Mouse (Mus musculus) ES-Bruce4 (cell line): ENCODE results near the gene Gfer. TPM values are rescaled to one million over a fixed set of nuclear protein-coding genes. Genes with fewer than 3 reads are reported as not detected.

Experiments
- H3K27ac ChIP-seq: 2 replicates; pipeline ENCODE4 v1.5.1; 2012; ENCODE audit warnings: low read length, inconsistent platforms; ENCODE audit not compliant: insufficient read depth
- H3K27me3 ChIP-seq: 2 replicates; pipeline ENCODE4 v1.6.1; 2012; ENCODE audit warnings: mild to moderate bottlenecking, low read length, inconsistent platforms; ENCODE audit not compliant: control insufficient read depth, poor library complexity, insufficient read depth, severe bottlenecking
- H3K36me3 ChIP-seq: 2 replicates; pipeline ENCODE4 v1.6.1; 2012; ENCODE audit warnings: inconsistent platforms, mild to moderate bottlenecking, low read length, moderate library complexity; ENCODE audit not compliant: control insufficient read depth, poor library complexity, insufficient read depth, severe bottlenecking
- H3K4me1 ChIP-seq: one replicate; pipeline ENCODE4 v1.8.1; 2011; ENCODE audit warnings: low read length; ENCODE audit not compliant: control insufficient read depth, insufficient read depth
- H3K4me3 ChIP-seq: 2 replicates; pipeline ENCODE4 v1.5.1; 2011; ENCODE audit warnings: low read depth, mild to moderate bottlenecking, low read length
- H3K9ac ChIP-seq: 2 replicates; pipeline ENCODE4 v1.6.1; 2012; ENCODE audit warnings: low read depth, mild to moderate bottlenecking, inconsistent platforms; ENCODE audit not compliant: poor library complexity, severe bottlenecking
- H3K9me3 ChIP-seq: replicated peaks from 2 replicates; pipeline ENCODE4 v1.6.1; 2012; ENCODE audit warnings: mild to moderate bottlenecking, low read length, inconsistent platforms; ENCODE audit not compliant: control insufficient read depth, poor library complexity, insufficient read depth, severe bottlenecking
- CTCF ChIP-seq: IDR thresholded peaks from one replicate; pipeline ENCODE4 v1.8.1; 2011; ENCODE audit warnings: low read depth, low read length
- EP300 ChIP-seq: IDR thresholded peaks from 2 replicates; pipeline ENCODE4 v1.6.1; 2011; ENCODE audit warnings: low read depth, low read length; ENCODE audit not compliant: insufficient read depth
- POLR2A ChIP-seq: IDR thresholded peaks from one replicate; pipeline ENCODE4 v1.8.1; 2011; ENCODE audit warnings: low read length; ENCODE audit not compliant: insufficient read depth
- polyA plus RNA-seq: library from polyadenylated mRNA; stranded (reverse); fragments of >200 nt; gene quantifications from 2 replicates; pipeline ENCODE4 v1.2.4, GENCODE M21; 2011; ENCODE audit warnings: low read depth; ENCODE audit not compliant: missing spikeins, insufficient read depth, insufficient read length

Gene Gfer
- polyA plus RNA-seq, 1 experiment = 79.6 TPM

GRCm38 (mm10) chr17:24650070-24650616, 45.8 kb downstream of the Gfer start, which contains the start of gene Slc9a3r2:
Gene Slc9a3r2, minus strand, starts transcription at chr17:24650327.
- no peak for TF ChIP-seq EP300
- TF ChIP-seq POLR2A = no peak
- TF ChIP-seq CTCF = no peak
- no peak within 1 kb of the TSS for H3K27ac ChIP-seq
- peak within 1 kb of the TSS; percentile 83 for H3K9ac ChIP-seq
- no peaks in the 10 kb centered on the region for H3K27me3 ChIP-seq
- H3K4me3 ChIP-seq = peak within 1 kb of the TSS; percentile 68
- peaks cover 7% of the 10 kb centered on the region for H3K4me1 ChIP-seq
- H3K36me3 ChIP-seq = no peaks in the 10 kb centered on the region
- H3K9me3 ChIP-seq = no peaks in the 10 kb centered on the region

GRCm38 (mm10) chr17:24649581-24650069, 46.3 kb downstream of the Gfer start:
- Histone ChIP-seq H3K27ac (no peak overlapping the region), H3K9ac (peak overlapping the region; percentile 83), H3K9me3 (no peaks in the 10 kb centered on the region), H3K36me3 (no peaks in the 10 kb centered on the region), H3K27me3 (no peaks in the 10 kb centered on the region), H3K4me1 (peaks cover 8% of the 10 kb centered on the region), H3K4me3 (peak overlapping the region; percentile 68)
- TF ChIP-seq CTCF (no peak), EP300 (no peak), POLR2A (no peak)

GRCm38 (mm10) chr17:24648731-24649377, 47.1 kb downstream of the Gfer start:
- TF ChIP-seq EP300 = no peak
- TF ChIP-seq CTCF = no peak
- no peak for TF ChIP-seq POLR2A
- Histone ChIP-seq H3K9me3 (no peaks in the 10 kb centered on the region), H3K27me3 (no peaks in the 10 kb centered on the region), H3K27ac (no peak overlapping the region), H3K9ac (no peak overlapping the region), H3K4me1 (peaks cover 10% of the 10 kb centered on the region), H3K36me3 (no peaks in the 10 kb centered on the region), H3K4me3 (no peak overlapping the region; the same call in 1 of the 2 replicates)

GRCm38 (mm10) chr17:24647493-24647892, 48.5 kb downstream of the Gfer start:
- Histone ChIP-seq H3K27me3 (no peaks in the 10 kb centered on the region), H3K4me3 (no peak overlapping the region), H3K9ac (no peak overlapping the region), H3K36me3 (no peaks in the 10 kb centered on the region), H3K9me3 (no peaks in the 10 kb centered on the region), H3K4me1 (peaks cover 10% of the 10 kb centered on the region), H3K27ac (no peak overlapping the region)
- no peak for TF ChIP-seq CTCF
- TF ChIP-seq POLR2A = no peak
- TF ChIP-seq EP300 = no peak

GRCm38 (mm10) chr17:24646381-24646780, 49.6 kb downstream of the Gfer start:
- Histone ChIP-seq H3K36me3 (no peaks in the 10 kb centered on the region), H3K9me3 (no peaks in the 10 kb centered on the region), H3K27ac (peak overlapping the region; percentile 12; the same call in 1 of the 2 replicates), H3K27me3 (no peaks in the 10 kb centered on the region), H3K4me1 (peaks cover 10% of the 10 kb centered on the region), H3K9ac (no peak overlapping the region), H3K4me3 (no peak overlapping the region)
- TF ChIP-seq EP300 (no peak), POLR2A (no peak), CTCF (no peak)

DNA sequence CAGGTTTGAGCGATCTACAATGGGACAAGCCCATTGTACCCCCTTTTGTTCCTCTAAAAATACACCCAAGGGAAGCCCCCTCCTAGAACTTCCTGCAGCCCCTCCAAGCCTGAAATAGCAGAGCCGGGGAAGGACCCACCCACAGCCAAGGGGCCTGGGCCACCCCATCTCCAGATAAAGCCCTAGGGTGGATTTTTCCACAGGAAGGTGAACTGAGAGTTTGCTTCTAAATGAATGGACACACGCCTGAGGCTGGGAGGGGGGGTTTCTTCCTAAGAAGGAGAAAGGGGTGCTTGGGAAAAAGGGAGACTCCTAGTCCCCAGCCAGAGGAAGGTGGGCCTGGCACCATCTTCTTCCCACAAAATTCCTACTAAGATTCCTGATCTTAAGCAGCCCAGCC, 50.0 kb downstream of the Gfer start:
- no peak for TF ChIP-seq EP300
- no peak for TF ChIP-seq POLR2A
- no peak for TF ChIP-seq CTCF
- H3K4me3 ChIP-seq = no peak overlapping the region
- H3K9ac ChIP-seq = no peak overlapping the region
- H3K36me3 ChIP-seq = no peaks in the 10 kb centered on the region
- no peaks in the 10 kb centered on the region for H3K9me3 ChIP-seq
- no peaks in the 10 kb centered on the region for H3K27me3 ChIP-seq
- peak overlapping the region; percentile 12; the same call in 1 of the 2 replicates for H3K27ac ChIP-seq
- H3K4me1 ChIP-seq = peaks cover 10% of the 10 kb centered on the region
